Mouse (Mus musculus) midbrain, embryonic 13.5 days (tissue): ENCODE measurements around the gene Ufd1. TPM values are rescaled to one million over a fixed set of nuclear protein-coding genes. Genes with fewer than 3 reads are reported as not detected.

Experiments
- ATAC-seq: fragments of 200-750 bp; cut with Nextera tagmentation; 2 replicates; pipeline ENCODE4 v1.8.0; 2017; ENCODE audit warnings: mild to moderate bottlenecking, moderate TSS enrichment, moderate library complexity
- H3K27ac ChIP-seq: fragments of 300-500 bp; sonication (generic); 2 replicates; pipeline ENCODE4 v1.5.1; 2015; ENCODE audit warnings: inconsistent platforms, mild to moderate bottlenecking, moderate library complexity
- H3K27me3 ChIP-seq: fragments of 300-500 bp; sonication (generic); 2 replicates; pipeline ENCODE4 v1.6.1; 2015; ENCODE audit warnings: mild to moderate bottlenecking, inconsistent platforms
- H3K36me3 ChIP-seq: fragments of 300-500 bp; sonication (generic); 2 replicates; pipeline ENCODE4 v1.6.1; 2015; ENCODE audit warnings: mild to moderate bottlenecking, inconsistent platforms
- H3K4me1 ChIP-seq: fragments of 300-500 bp; sonication (generic); replicated peaks from 2 replicates; pipeline ENCODE4 v1.6.1; 2015; ENCODE audit warnings: inconsistent platforms
- H3K4me2 ChIP-seq: fragments of 300-500 bp; sonication (generic); replicated peaks from 2 replicates; pipeline ENCODE4 v1.6.1; 2015; ENCODE audit warnings: moderate library complexity, mild to moderate bottlenecking, inconsistent platforms
- H3K4me3 ChIP-seq: fragments of 300-500 bp; sonication (generic); replicated peaks from 2 replicates; pipeline ENCODE4 v1.5.1; 2015; ENCODE audit warnings: mild to moderate bottlenecking, inconsistent platforms
- H3K9ac ChIP-seq: fragments of 300-500 bp; sonication (generic); replicated peaks from 2 replicates; pipeline ENCODE4 v1.6.1; 2015; ENCODE audit warnings: mild to moderate bottlenecking, inconsistent platforms
- H3K9me3 ChIP-seq: fragments of 300-500 bp; sonication (generic); 2 replicates; pipeline ENCODE4 v1.6.1; 2016; ENCODE audit warnings: mild to moderate bottlenecking, inconsistent platforms
- WGBS: fragments of 180-500 bp; shearing (Covaris S2); methylation state at CpG from one replicate; pipeline ENCODE4 v1.1.7; 2015; 5-methylcytosine and 5-hydroxymethylcytosine counted together
- polyA plus RNA-seq: library from polyadenylated mRNA; unstranded; fragments of >200 nt; fragmentation: Nextera tagmentation; extraction: Ambion mirVana; gene quantifications from 2 replicates; pipeline ENCODE4 v1.2.1, GENCODE M21; 2015

Gene Ufd1
- polyA plus RNA-seq, 1 experiment from 2014 or later = 112 TPM

DNA sequence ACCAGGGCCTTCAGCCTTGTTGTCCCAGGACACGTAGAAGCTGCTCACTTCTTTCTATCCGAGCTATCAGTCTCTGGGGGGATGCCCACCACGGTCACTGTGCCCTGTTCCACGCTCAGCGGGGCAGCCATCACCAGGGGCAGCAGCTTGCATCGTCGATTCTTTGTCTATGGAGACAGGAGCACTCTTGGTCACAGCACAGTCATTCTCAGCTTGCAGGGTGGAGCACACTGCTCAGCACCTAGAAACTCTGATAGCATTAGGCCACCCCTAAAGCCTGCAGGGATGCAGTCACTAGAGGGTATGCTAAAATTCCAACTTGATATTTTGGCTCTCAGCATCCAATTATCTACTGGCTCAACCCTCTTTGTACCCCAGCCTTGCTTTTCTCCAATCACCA lies 26.6 kb upstream of the Ufd1 start:
- H3K36me3 ChIP-seq = peaks cover 23% of the 10 kb centered on the region

DNA sequence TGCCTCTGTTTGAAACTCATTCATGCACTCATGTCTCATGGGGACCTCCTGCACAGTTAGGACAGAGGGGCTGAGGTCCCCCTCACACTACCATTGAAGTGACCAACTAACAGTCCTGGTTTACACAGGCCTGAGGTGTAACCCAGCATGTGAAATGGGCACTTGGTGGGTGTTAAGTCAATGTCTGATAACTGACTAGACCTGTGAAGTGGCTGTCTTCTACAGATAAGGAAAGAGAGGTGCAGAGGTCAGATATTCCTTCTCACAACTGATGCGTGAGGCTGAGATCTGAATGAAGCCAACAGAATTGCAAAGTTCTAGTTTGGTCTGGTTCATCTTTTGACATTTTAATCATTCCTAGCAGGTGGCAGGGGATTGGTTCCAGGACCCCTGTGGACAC lies 26.1 kb upstream of the Ufd1 start:
- H3K27me3 ChIP-seq = no peaks in the 10 kb centered on the region
- H3K4me1 ChIP-seq = no peaks in the 10 kb centered on the region
- no peaks in the 10 kb centered on the region for H3K9me3 ChIP-seq
- no peak overlapping the region for H3K9ac ChIP-seq
- no peak for ATAC-seq
- no peak overlapping the region for H3K4me2 ChIP-seq
- no peak overlapping the region for H3K4me3 ChIP-seq
- H3K36me3 ChIP-seq = peaks cover 26% of the 10 kb centered on the region
- H3K27ac ChIP-seq = no peak overlapping the region
- 73% methylated on average over 1 of the region's 1 CpGs for WGBS

More for the DNA sequence above, 26.6 kb upstream of the Ufd1 start:
- Histone ChIP-seq H3K9ac (no peak overlapping the region), H3K27ac (no peak overlapping the region), H3K4me2 (no peak overlapping the region), H3K27me3 (no peaks in the 10 kb centered on the region; the same call in 1 of the 2 replicates), H3K4me3 (no peak overlapping the region), H3K4me1 (no peaks in the 10 kb centered on the region), H3K9me3 (no peaks in the 10 kb centered on the region)
- ATAC-seq = no peak
- WGBS = 94% methylated on average over 7 of the region's 7 CpGs

DNA sequence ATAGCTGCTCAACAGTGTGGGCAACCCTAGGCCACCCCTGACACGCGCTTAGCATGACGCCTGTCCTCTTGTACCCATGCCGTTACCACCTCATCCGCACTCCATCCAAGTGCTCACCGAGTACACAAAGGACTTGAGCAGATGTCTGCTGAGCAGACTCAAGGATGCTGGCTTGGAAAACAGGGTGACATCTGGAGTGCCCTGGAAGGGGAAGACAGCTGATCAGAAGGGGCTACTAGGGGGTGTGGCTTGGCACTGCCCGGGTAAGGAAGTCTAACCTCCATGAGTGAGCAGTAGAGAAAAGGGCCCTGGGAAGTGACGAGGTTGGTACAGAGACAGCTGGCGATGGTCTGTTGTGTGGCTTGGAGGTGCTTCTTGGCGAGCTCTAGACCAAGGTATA lies 24.9 kb upstream of the Ufd1 start:
- Histone ChIP-seq H3K4me1 (no peaks in the 10 kb centered on the region), H3K4me2 (no peak overlapping the region), H3K4me3 (no peak overlapping the region), H3K27ac (no peak overlapping the region), H3K27me3 (no peaks in the 10 kb centered on the region), H3K9ac (no peak overlapping the region), H3K36me3 (peaks cover 29% of the 10 kb centered on the region), H3K9me3 (no peaks in the 10 kb centered on the region)
- ATAC-seq = no peak
- WGBS = 95% methylated on average over 10 of the region's 10 CpGs

DNA sequence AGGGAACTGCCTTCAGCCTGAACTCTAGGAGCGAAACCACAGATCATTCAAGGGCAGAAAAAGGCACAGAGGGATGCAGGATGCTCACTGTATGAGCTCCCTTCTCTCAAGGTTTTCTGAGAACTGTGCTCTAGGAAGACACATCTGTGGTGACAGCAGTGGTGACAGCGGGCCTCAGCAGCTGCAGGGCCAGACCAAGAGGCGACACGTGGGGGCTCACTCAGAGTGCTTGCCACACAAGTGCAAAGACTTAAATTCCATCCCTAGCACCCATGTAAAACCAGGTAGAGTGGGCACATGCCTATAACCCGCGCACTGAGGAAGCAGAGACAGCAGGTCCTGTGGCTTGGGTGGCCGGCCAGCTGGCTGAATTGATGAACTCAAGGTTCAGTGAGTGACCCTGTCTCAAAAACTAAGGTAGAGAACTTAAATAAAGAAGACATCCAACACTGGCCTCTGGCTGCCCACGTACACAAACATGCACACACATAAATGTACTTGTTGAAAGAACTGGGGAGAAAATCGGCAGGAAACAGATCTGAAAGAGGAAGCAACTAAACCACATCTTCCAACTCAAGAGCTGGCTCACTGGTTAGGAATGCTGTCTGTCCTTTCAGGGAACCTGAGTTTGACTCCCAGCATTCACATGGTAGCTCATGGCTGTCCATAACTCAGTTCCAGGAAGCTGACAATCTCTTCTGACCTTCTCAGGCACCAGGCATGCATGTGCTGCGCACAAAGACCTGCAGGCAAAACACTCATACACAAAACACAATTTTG lies 22.8 kb upstream of the Ufd1 start:
- no peak for ATAC-seq
- no peak overlapping the region for H3K9ac ChIP-seq
- no peak overlapping the region for H3K4me2 ChIP-seq
- H3K36me3 ChIP-seq = peaks cover 22% of the 10 kb centered on the region
- H3K4me3 ChIP-seq = no peak overlapping the region
- H3K27ac ChIP-seq = no peak overlapping the region
- no peaks in the 10 kb centered on the region for H3K27me3 ChIP-seq
- 94% methylated on average over 10 of the region's 10 CpGs for WGBS
- H3K9me3 ChIP-seq = no peaks in the 10 kb centered on the region
- no peaks in the 10 kb centered on the region for H3K4me1 ChIP-seq

DNA sequence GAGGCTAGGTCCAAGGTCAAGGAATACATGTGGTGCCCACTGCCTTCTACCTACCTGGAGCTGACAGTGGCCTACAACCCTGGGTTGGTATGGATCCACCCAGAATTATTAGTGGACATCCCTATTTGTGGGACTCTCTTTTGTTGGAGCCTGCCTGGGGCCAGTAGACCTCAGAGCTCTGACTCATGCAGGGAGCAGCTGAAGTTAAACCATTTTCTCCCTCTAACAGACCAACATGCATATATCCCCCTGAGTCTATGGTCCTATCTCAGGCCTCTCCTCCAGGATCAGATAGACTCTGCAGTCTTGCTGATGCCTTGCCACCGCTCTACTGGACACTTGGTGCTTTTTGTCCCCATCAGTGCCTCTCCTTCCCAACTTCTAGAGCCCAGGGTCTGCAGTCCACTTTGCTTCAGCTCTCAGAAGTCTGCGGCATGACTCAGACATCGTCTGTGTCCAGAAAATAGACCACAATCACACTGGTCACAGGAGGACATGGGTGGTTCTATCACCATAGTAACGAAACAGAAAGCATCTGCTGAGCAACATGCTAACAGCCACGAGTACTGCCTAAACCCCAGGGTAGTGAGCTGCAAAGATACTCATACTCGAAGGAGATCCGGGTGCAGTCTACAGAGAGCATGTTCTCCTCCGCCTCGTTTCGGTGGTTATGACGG lies 16.2 kb upstream of the Ufd1 start:
- H3K9me3 ChIP-seq = no peaks in the 10 kb centered on the region
- WGBS = 93% methylated on average over 11 of the region's 11 CpGs
- ATAC-seq = no peak
- no peak overlapping the region for H3K9ac ChIP-seq
- H3K27ac ChIP-seq = no peak overlapping the region
- H3K4me1 ChIP-seq = no peaks in the 10 kb centered on the region
- no peak overlapping the region for H3K4me3 ChIP-seq
- H3K4me2 ChIP-seq = no peak overlapping the region
- H3K27me3 ChIP-seq = no peaks in the 10 kb centered on the region
- H3K36me3 ChIP-seq = peaks cover 36% of the 10 kb centered on the region

DNA sequence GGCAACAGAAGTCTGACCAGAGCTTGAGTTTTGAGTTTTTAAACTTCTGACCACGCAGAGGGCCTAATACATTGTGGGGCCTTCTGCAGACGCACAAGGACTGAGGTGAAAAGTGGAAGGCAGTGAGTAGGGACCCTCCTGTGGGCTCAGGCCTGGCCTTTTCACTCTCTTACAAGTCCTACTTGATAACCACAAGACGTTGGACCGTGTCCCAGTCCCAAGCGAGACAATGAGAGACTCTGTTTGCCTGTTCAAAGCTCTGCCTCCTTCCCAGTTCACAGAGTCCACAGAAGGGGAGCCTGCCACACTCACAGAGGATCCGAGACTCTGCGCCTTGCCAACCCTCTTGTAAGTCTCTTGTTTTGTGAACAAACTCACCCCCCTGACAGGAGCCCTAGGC lies 14.9 kb upstream of the Ufd1 start:
- Histone ChIP-seq H3K4me2 (no peak overlapping the region), H3K4me3 (no peak overlapping the region), H3K36me3 (peaks cover 41% of the 10 kb centered on the region), H3K27me3 (no peaks in the 10 kb centered on the region), H3K27ac (no peak overlapping the region), H3K9ac (no peak overlapping the region), H3K4me1 (no peaks in the 10 kb centered on the region), H3K9me3 (no peaks in the 10 kb centered on the region)
- 90% methylated on average over 7 of the region's 7 CpGs for WGBS
- no peak for ATAC-seq

DNA sequence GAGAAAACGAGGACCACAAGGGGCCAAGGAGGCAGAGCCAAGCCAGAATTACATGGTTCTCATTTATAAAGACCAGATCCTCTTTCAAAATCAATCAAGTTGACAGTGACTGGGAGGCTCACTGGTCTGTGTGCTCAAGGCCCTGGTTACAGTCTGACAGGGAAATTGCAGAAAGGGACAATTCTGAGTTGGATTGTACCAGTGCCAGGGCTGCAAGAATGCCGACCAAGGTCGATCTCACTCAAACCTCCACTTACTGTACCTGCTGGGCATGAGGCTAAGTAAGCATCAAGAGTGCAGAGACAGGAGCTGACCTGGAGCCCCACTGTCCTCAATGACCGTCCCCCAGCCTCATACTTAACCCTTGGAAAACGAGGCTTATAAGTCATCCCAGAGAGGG lies 13.4 kb upstream of the Ufd1 start:
- H3K36me3 ChIP-seq = peaks cover 41% of the 10 kb centered on the region
- 0 out of 2 replicates have a peak overlapping the region, but pooled peaks have one; percentile 14 for H3K9ac ChIP-seq

DNA sequence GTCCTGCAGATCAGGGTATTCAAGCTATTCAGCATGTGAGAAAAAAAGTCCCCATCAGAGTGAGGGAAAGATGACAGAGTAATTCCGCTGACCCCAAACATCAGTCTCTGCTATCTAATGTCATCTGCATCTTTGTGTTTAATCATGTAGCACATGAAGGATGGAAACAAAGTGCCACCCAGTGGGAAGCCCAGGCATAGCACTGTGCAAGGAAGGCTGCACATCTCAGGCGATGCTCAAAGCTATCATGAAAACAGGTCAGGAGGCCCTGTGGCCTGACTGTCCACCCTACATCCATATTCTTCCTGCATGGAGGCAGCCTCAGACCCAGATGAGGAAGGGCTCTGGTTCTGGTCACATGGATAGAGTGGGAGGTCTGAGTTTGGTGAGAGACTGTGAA lies 12.7 kb upstream of the Ufd1 start:
- Histone ChIP-seq H3K36me3 (peaks cover 42% of the 10 kb centered on the region), H3K9ac (no peak overlapping the region), H3K27ac (no peak overlapping the region), H3K4me2 (no peak overlapping the region), H3K9me3 (no peaks in the 10 kb centered on the region), H3K27me3 (no peaks in the 10 kb centered on the region), H3K4me1 (no peaks in the 10 kb centered on the region), H3K4me3 (no peak overlapping the region)
- WGBS = 65% methylated on average over 2 of the region's 2 CpGs
- ATAC-seq = peak; percentile 55; the same call in 1 of the 2 replicates

More for the DNA sequence above, 13.4 kb upstream of the Ufd1 start:
- H3K4me2 ChIP-seq = no peak overlapping the region
- WGBS = 91% methylated on average over 5 of the region's 5 CpGs
- H3K4me3 ChIP-seq = no peak overlapping the region
- H3K27ac ChIP-seq = no peak overlapping the region
- H3K9me3 ChIP-seq = no peaks in the 10 kb centered on the region
- no peaks in the 10 kb centered on the region for H3K4me1 ChIP-seq
- no peaks in the 10 kb centered on the region for H3K27me3 ChIP-seq
- no peak for ATAC-seq

DNA sequence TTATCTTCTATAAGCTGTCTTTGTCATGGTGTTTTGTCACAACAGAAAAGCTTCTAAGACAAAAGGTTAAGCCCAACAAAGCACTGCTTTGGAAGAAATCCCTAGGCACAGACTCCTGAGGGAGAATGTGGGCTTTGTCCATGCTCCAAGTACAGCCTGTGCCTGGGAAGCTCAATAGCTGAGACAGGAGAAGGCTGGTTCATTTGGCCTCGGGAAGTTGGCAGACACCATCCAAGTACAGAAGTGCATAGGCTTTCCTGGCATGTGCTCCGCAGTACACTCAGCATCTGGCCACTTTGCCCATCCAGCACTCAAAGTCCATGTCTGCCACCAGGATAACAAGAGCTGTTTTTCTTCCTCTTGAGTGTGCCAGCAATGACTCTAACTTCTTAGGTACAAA lies 5.8 kb upstream of the Ufd1 start:
- Histone ChIP-seq H3K4me3 (no peak overlapping the region), H3K27me3 (no peaks in the 10 kb centered on the region), H3K4me2 (no peak overlapping the region), H3K36me3 (peaks cover 33% of the 10 kb centered on the region), H3K9me3 (no peaks in the 10 kb centered on the region), H3K27ac (no peak overlapping the region), H3K9ac (no peak overlapping the region), H3K4me1 (peaks cover 2% of the 10 kb centered on the region)
- WGBS = 93% methylated on average over 2 of the region's 2 CpGs
- ATAC-seq = no peak

DNA sequence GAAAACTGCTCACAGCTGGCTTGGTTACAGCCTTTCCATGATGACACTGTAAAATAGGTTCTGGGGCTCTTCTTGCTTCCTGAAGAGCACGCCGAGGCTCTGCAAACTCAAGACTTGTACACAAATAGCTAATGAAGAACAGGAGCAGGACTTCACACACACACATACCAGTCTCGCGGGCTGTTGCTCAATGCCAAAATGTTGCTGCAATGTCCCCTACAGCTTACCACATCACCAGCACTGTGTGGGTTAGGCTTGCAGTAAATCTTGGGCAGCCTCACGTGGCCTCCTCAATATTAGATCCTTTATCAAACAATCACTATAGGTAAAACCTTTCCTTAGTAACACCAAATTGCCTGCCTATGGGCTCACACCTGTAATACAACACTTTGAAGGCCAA lies 2.6 kb upstream of the Ufd1 start:
- no peak overlapping the region for H3K9ac ChIP-seq
- no peaks in the 10 kb centered on the region for H3K27me3 ChIP-seq
- H3K9me3 ChIP-seq = no peaks in the 10 kb centered on the region
- H3K36me3 ChIP-seq = peaks cover 26% of the 10 kb centered on the region
- H3K4me2 ChIP-seq = no peak overlapping the region
- 93% methylated on average over 5 of the region's 5 CpGs for WGBS
- no peak for ATAC-seq
- peaks cover 22% of the 10 kb centered on the region for H3K4me1 ChIP-seq
- H3K27ac ChIP-seq = no peak overlapping the region
- H3K4me3 ChIP-seq = no peak overlapping the region

DNA sequence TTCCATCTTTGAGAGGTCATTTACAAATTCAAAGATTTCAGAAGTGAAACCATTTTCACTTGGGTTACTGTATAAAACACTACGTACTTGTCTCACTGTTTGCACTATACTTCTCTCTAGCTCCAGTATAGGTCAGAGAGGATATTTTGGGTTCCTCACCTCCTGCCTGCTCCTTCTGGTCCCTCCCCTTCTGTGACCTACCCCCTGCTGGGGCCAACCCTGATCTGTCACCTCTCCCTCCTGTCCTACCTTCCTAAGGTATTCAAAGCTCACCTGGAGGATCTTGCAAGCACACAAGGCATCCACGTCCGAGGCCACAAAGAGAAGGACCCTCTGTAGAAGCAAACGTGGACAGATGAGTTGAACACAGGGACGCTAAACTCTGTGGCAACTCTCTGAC lies 547 bp upstream of the Ufd1 start:
- H3K27ac ChIP-seq = no peak overlapping the region
- no peaks in the 10 kb centered on the region for H3K27me3 ChIP-seq
- peaks cover 27% of the 10 kb centered on the region for H3K36me3 ChIP-seq
- H3K4me1 ChIP-seq = peaks cover 23% of the 10 kb centered on the region
- H3K4me2 ChIP-seq = peak overlapping the region; percentile 81
- peak; percentile 16 for ATAC-seq
- no peaks in the 10 kb centered on the region for H3K9me3 ChIP-seq
- WGBS = 10% methylated on average over 5 of the region's 5 CpGs
- peak overlapping the region; percentile 77 for H3K4me3 ChIP-seq
- peak overlapping the region; percentile 50 for H3K9ac ChIP-seq

DNA sequence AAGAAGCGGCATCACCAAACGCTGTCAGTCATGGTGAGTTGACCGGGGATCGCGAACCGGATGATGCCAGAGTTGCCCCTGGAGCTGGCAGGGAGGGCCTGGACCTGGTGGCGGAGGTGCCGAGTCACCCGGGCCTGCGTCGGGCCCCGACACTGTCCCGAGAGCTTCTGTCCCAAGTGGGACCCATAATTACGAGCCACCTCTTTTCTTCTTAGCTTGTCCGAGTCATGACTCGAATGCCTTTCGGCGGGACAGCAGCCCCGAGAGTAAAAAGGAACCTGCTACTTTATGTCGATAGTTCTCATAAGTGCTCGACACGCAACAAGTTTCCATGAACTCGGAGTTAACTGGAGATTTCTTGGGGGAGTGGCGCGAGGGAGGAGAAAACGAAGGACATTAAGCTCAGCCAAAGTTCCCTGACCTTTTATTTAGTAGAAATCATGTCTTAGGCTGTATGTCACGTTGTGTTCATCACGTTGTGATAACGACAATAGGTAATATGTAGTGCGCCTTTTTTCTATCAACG lies 869 bp downstream of the Ufd1 start:
- 2% methylated on average over 31 of the region's 31 CpGs for whole genome bisulfite sequencing
- H3K4me2 ChIP-seq = peak overlapping the region; percentile 81
- peaks cover 36% of the 10 kb centered on the region for H3K36me3 ChIP-seq
- H3K27ac ChIP-seq = peak overlapping the region; percentile 32; the same call in 1 of the 2 replicates
- peak; percentile 73; the same call in 1 of the 2 replicates for ATAC-seq
- peaks cover 23% of the 10 kb centered on the region for H3K4me1 ChIP-seq
- H3K4me3 ChIP-seq = peak overlapping the region; percentile 77
- peak overlapping the region; percentile 85 for H3K9ac ChIP-seq
- H3K9me3 ChIP-seq = no peaks in the 10 kb centered on the region
- no peaks in the 10 kb centered on the region for H3K27me3 ChIP-seq
